Mouse (Mus musculus) brain, embryonic 14.5 days (tissue): ENCODE measurements around the gene Slitrk3. TPM values are rescaled to one million over a fixed set of nuclear protein-coding genes. Genes with fewer than 3 reads are reported as not detected.

ENCODE experiments used
- DNase-seq: peaks from one replicate; pipeline ENCODE4 v3.0.0-alpha.2; 2011; ENCODE audit warnings: low read depth
- CTCF ChIP-seq: fragments of 200-500 bp; IDR thresholded peaks from 2 replicates; pipeline ENCODE4 v1.5.1; 2012; ENCODE audit warnings: inconsistent platforms, mild to moderate bottlenecking, moderate library complexity, borderline replicate concordance; ENCODE audit not compliant: insufficient read depth, insufficient read length; ENCODE audit errors: extremely low read depth
- POLR2A ChIP-seq: fragments of 200-500 bp; IDR thresholded peaks from 2 replicates; pipeline ENCODE4 v1.6.1; 2012; ENCODE audit warnings: mild to moderate bottlenecking, inconsistent platforms, borderline replicate concordance; ENCODE audit not compliant: poor library complexity, insufficient read depth, insufficient read length, severe bottlenecking; ENCODE audit errors: extremely low read depth
- polyA plus RNA-seq: library from polyadenylated mRNA; depleted of rRNA; stranded (reverse); fragments of >200 nt; gene quantifications from 2 replicates; pipeline ENCODE4 v1.2.3, GENCODE M21; 2012; rRNA removed

Gene Slitrk3
- polyA plus RNA-seq, 1 experiment: 16.6 TPM

DNA sequence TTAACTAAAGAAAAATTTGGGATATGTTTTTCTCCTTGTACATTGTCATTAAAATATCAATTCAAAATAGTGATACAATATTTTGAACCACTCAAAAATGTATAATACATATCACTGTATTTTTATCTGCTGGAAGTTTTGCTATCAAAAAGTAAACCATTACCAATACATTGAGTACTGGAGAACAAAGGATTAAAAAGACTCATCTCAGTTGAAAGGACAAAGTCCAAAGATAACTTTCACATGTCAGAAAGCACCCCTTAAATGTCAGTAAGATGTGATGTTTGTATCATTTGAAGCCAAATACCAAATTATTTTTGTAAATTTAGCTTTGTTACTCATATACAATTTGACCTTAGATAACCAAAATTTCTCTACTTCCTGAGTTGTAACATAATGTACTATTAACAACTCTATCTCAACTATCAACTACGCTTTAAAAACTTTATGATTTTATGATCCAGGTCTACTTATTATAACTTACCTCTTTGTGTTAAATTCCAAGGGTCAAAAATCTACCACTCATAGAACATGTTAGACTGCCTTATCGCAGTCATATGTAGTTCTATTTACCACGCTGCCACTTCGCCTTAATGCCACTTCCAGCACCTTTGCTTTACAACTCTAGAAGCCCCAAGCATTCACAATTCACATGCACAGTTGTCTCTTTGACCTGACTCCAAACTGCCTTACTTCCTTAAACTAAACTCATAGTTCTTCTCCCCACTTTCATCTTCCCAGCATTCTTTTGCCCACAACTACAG lies 54.5 kb downstream of the Slitrk3 start:
- TF ChIP-seq POLR2A: no peak
- TF ChIP-seq CTCF: no peak
- DNase-seq: no peak

DNA sequence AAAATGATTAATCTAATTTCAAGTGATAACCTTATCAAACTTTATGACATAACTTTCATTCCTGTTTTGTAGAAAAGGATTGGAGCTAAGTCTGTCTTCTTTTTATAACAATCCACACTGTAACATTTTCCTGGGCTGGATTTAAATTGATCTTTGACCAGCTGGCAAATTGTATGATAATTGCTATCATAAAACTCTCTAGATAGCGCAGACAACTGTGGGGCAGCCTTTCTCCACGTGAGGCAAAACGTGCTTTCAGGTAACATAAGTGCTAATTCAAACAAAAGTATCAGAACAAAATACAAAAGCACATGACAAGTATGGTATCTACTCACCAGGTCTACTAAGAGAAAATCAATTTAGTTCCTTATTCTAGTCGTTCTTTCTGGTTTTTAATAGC lies 60.1 kb downstream of the Slitrk3 start:
- no peak for TF ChIP-seq CTCF
- no peak for TF ChIP-seq POLR2A
- no peak for DNase-seq

Other genes with a start within 250 kb of the Slitrk3 start
- 0.01 TPM in 2 replicates for gene Sis, start 89.9 kb downstream of the Slitrk3 start, polyA plus RNA-seq